Mouse (Mus musculus) lung, adult 2 months (tissue): Measurements from ENCODE around the gene Luzp1. TPM values are rescaled to one million over a fixed set of nuclear protein-coding genes. Genes with fewer than 3 reads are reported as not detected.

Experiments used
- DNase-seq: peaks from one replicate; pipeline ENCODE4 v3.0.0; 2022
- H3K4me1 ChIP-seq: fragments of 200-500 bp; 2 replicates; pipeline ENCODE4 v1.6.1; 2011; ENCODE audit warnings: low read length; ENCODE audit not compliant: control insufficient read depth, insufficient read depth
- H3K4me3 ChIP-seq: fragments of 200-500 bp; replicated peaks from 2 replicates; pipeline ENCODE3; 2011; ENCODE audit warnings: low read depth, mild to moderate bottlenecking, control low read depth, low read length; ENCODE audit errors: extremely low read depth
- CTCF ChIP-seq: fragments of 200-500 bp; IDR thresholded peaks from 2 replicates; pipeline ENCODE4 v1.5.1; 2011; ENCODE audit warnings: mild to moderate bottlenecking, low read length, control low read depth; ENCODE audit not compliant: insufficient read depth
- POLR2A ChIP-seq: fragments of 200-500 bp; IDR thresholded peaks from 2 replicates; pipeline ENCODE4 v1.6.1; 2011; ENCODE audit warnings: low read depth, mild to moderate bottlenecking, control low read depth, low read length, borderline replicate concordance; ENCODE audit errors: extremely low read depth
- WGBS: fragments of 180-500 bp; shearing (Covaris S2); methylation state at CpG from one replicate; pipeline ENCODE4 v1.1.7; 2018; 5-methylcytosine and 5-hydroxymethylcytosine counted together
- polyA plus RNA-seq: library from polyadenylated mRNA; depleted of rRNA; stranded (reverse); fragments of >200 nt; gene quantifications from 2 replicates; pipeline ENCODE4 v1.2.3, GENCODE M21; 2012

The Luzp1 gene
- polyA plus RNA-seq, 1 experiment, result 15.7 TPM

DNA sequence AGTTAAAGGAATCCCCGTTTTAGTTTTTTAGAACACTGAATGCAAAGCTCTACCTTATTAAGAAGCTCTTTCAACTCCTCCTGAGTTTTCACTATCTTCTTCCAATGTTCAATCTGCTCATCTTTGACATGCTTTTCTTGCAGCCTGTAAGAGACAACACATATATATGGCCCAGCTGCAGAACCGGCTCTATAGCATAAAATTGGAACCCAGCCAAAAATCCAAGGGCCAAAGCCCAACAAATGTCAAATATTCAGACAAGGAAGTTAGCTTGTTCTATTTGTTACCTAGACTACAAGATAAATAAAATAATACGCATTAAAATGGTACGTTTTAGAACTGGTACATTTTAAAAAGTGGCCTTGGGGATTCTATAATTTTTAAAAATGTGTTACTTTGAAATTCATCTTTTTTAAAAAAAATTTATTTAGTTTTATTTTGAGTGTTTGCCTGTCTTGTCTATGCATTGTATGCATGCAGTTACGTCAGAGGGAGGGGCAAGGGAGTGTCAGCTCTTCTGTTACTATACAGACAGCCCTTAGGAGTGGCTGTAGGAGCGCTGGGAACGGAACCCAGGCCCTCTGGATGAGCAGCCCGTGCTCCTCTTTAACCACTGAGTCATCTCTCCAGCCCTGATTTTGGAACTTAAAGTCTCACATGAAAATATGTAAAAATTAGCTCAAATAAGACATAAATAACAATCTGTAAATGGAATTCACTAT lies 90.9 kb downstream of the Luzp1 start:
- no peak for DNase-seq
- WGBS, result 66% methylated on average over 8 of the region's 8 CpGs
- Histone ChIP-seq H3K4me1 (no peaks in the 10 kb centered on the region), H3K4me3 (no peak overlapping the region)
- no peak for TF ChIP-seq POLR2A
- TF ChIP-seq CTCF, result no peak

- Histone ChIP-seq H3K4me3 (no peak overlapping the region), H3K4me1 (no peaks in the 10 kb centered on the region)
- TF ChIP-seq POLR2A, result no peak
- TF ChIP-seq CTCF, result no peak
- no peak for DNase-seq
- 80% methylated on average over 6 of the region's 6 CpGs for WGBS
Observed at GRCm38 (mm10) chr4:136562755-136563154, 93.2 kb downstream of the Luzp1 start.

- H3K4me1 ChIP-seq, result no peaks in the 10 kb centered on the region
- DNase-seq, result no peak
- no peak overlapping the region for H3K4me3 ChIP-seq
- 69% methylated on average over 3 of the region's 3 CpGs for WGBS
- TF ChIP-seq POLR2A (no peak), CTCF (0 out of 2 replicates have a peak, but pooled peaks have one; percentile 12)
Observed at GRCm38 (mm10) chr4:136568629-136569028, 99.1 kb downstream of the Luzp1 start.

DNA sequence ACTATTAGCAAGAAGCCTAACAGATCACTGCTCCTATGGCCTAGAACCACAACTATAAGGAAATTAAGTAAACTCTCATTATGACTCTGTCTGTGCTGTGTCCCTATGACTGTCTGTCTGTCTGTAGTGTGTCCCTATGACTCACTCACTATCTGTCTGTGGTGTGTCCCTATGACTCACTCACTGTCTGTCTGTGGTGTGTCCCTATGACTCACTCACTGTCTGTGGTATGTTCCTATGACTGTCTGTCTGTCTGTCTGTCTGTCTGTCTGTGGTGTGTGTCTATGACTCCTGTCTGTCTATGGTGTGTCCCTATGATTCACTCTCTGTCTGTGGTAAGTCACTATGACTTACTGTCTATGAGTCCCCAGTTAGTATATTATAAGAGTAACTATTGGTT lies 100.4 kb downstream of the Luzp1 start:
- DNase-seq, result no peak
- TF ChIP-seq POLR2A, result no peak
- TF ChIP-seq CTCF, result no peak
- no peaks in the 10 kb centered on the region for H3K4me1 ChIP-seq
- H3K4me3 ChIP-seq, result no peak overlapping the region

DNA sequence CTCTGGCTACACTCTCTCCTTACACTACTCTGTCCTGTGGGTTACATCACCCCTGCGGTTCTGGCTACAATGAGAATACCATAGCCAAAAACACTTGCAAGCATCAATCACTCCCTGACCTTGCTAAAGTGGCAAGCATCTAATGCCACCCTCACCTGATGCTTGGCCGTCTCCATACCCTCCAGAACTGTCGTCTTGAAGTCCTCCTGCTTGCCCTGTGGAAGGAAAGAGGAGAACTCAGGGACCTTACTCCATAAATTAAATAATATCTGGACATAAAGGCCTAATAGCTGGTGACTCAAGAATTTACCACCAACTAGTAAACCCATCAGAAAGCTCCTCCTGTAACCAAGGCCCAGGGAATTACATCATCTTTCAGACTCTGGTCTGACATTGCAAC lies 112.3 kb downstream of the Luzp1 start:
- H3K4me1 ChIP-seq, result peaks cover 19% of the 10 kb centered on the region
- no peak for DNase-seq
- TF ChIP-seq POLR2A (no peak), CTCF (no peak)
- no peak overlapping the region for H3K4me3 ChIP-seq
- 89% methylated on average over 3 of the region's 3 CpGs for WGBS

- no peak overlapping the region for H3K4me3 ChIP-seq
- DNase-seq, result no peak
- TF ChIP-seq POLR2A, result no peak
- no peak for TF ChIP-seq CTCF
- WGBS, result 81% methylated on average over 4 of the region's 4 CpGs
- peaks cover 14% of the 10 kb centered on the region for H3K4me1 ChIP-seq
Observed at GRCm38 (mm10) chr4:136587221-136587827, 117.8 kb downstream of the Luzp1 start.

- TF ChIP-seq POLR2A, result no peak
- no peak for TF ChIP-seq CTCF
- 88% methylated on average over 4 of the region's 4 CpGs for WGBS
- Histone ChIP-seq H3K4me3 (no peak overlapping the region), H3K4me1 (peaks cover 8% of the 10 kb centered on the region)
- DNase-seq, result no peak
Observed at GRCm38 (mm10) chr4:136588003-136588402, 118.4 kb downstream of the Luzp1 start.

DNA sequence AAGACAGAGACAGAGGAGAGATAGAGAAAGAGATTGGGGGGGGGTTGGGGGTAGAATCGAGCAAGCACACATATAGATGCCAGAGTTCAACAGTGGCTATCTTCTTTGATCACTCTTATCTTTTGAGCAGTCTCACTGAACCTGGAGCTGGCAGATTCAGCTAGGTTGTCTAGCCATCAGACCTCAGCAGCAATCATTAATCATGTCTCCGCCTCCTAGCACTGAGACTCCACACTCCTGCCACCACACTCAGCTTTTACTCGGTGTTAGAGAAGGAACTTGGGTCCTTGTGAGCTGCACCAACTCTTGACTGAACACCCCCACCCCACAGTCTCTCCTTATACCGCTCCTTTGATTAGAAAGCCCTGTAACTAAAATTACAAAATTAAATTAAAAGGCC lies 122.5 kb downstream of the Luzp1 start:
- Histone ChIP-seq H3K4me1 (peaks cover 5% of the 10 kb centered on the region), H3K4me3 (no peak overlapping the region)
- no peak for TF ChIP-seq POLR2A
- no peak for TF ChIP-seq CTCF
- 49% methylated on average over 4 of the region's 4 CpGs for WGBS
- DNase-seq, result no peak

GRCm38 (mm10) chr4:136594006-136594405 lies 124.4 kb downstream of the Luzp1 start:
- no peak overlapping the region for H3K4me3 ChIP-seq
- H3K4me1 ChIP-seq, result peaks cover 5% of the 10 kb centered on the region
- 71% methylated on average over 2 of the region's 2 CpGs for WGBS
- DNase-seq, result no peak
- TF ChIP-seq CTCF (no peak), POLR2A (no peak)

- Histone ChIP-seq H3K4me3 (no peak overlapping the region), H3K4me1 (peaks cover 5% of the 10 kb centered on the region)
- TF ChIP-seq CTCF (no peak), POLR2A (no peak)
- WGBS, result 48% methylated on average over 6 of the region's 6 CpGs
- no peak for DNase-seq
Observed at GRCm38 (mm10) chr4:136595221-136595620, 125.7 kb downstream of the Luzp1 start.
